Mouse (Mus musculus) kidney, postnatal 4 days (tissue): ENCODE results near the gene Ogfod2.

Source experiments
- DNase-seq, 2 experiments: peaks; one replicate each; pipeline ENCODE4 v3.0.0; 2021; ENCODE audit warnings: mixed read lengths in 2 of 2

Gene Ogfod2

GRCm38 (mm10) chr5:124095077-124095581, 17.0 kb upstream of the Ogfod2 start:
- DNase-seq, result no peak

- DNase-seq, result peak; percentile 99
Measured at GRCm38 (mm10) chr5:124095596-124096232, 16.4 kb upstream of the Ogfod2 start, which contains the start of gene Abcb9. Gene Abcb9, minus strand, starts transcription at chr5:124095798.

GRCm38 (mm10) chr5:124098923-124099322, 13.2 kb upstream of the Ogfod2 start:
- DNase-seq, result no peak

- DNase-seq, result no peak
Measured at GRCm38 (mm10) chr5:124100128-124101044, 11.7 kb upstream of the Ogfod2 start.

- no peak for DNase-seq
Measured at GRCm38 (mm10) chr5:124102326-124102725, 9.8 kb upstream of the Ogfod2 start.

- DNase-seq, result no peak
Measured at GRCm38 (mm10) chr5:124103020-124103419, 9.1 kb upstream of the Ogfod2 start.

GRCm38 (mm10) chr5:124103552-124103951, 8.5 kb upstream of the Ogfod2 start:
- DNase-seq, result no peak

GRCm38 (mm10) chr5:124111077-124111741, 888 bp upstream of the Ogfod2 start:
- peak; percentile 69 to 73 for DNase-seq

GRCm38 (mm10) chr5:124112531-124112930, 434 bp downstream of the Ogfod2 start:
- peak; percentile 39 to 68 for DNase-seq

- DNase-seq, result peak; percentile 68 to 81
Measured at GRCm38 (mm10) chr5:124113030-124113429, 933 bp downstream of the Ogfod2 start.

- DNase-seq, result no peak
Measured at GRCm38 (mm10) chr5:124114276-124115025, 2.4 kb downstream of the Ogfod2 start.

GRCm38 (mm10) chr5:124115531-124115930, 3.4 kb downstream of the Ogfod2 start:
- DNase-seq, result no peak

- peak; percentile 88 for DNase-seq
Measured at GRCm38 (mm10) chr5:124115990-124116845, 4.1 kb downstream of the Ogfod2 start, which contains the start of gene Arl6ip4. Gene Arl6ip4, plus strand, starts transcription at chr5:124116089.

- no peak for DNase-seq
Measured at GRCm38 (mm10) chr5:124119204-124119603, 7.1 kb downstream of the Ogfod2 start.

GRCm38 (mm10) chr5:124122357-124122756, 10.3 kb downstream of the Ogfod2 start:
- no peak for DNase-seq

- DNase-seq, result no peak
Measured at GRCm38 (mm10) chr5:124125093-124125492, 13.0 kb downstream of the Ogfod2 start.

- DNase-seq, result no peak
Measured at GRCm38 (mm10) chr5:124134261-124134660, 22.2 kb downstream of the Ogfod2 start.

GRCm38 (mm10) chr5:124138066-124138465, 26.0 kb downstream of the Ogfod2 start:
- DNase-seq, result no peak

GRCm38 (mm10) chr5:124149028-124149427, 36.9 kb downstream of the Ogfod2 start:
- no peak for DNase-seq

GRCm38 (mm10) chr5:124150895-124151294, 38.8 kb downstream of the Ogfod2 start:
- DNase-seq, result no peak

- no peak for DNase-seq
Measured at GRCm38 (mm10) chr5:124152734-124153133, 40.6 kb downstream of the Ogfod2 start.
